In the genomic region with DNA sequence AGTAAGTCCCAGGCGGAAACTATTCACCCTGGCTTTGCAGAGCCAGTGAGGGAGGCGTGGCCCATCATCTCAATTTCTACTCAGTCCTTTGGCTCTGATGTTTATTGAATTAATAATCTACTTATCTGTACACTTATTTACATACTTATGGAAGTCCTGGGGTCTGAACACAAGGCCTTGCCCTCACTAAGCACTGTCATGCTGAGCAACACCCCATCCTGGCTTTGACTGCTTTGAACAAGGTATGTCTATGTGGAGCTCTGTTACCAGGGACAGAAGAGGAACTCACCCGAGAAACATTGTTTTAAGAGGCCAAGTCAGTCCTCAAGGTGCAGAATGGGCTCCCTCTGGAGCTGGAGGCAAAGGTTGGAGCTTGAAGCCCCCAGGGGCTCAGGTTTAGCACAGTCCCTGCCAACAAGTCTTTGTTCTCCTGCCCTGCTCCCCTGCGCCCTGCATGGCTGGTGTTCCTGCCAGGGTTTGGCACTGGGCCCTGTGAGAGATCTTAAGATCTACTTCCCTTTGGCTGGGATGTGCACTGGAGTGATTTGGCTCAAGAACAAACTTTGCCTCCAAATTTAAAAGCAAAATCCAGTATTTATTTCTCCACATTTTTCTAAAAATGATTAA, we compare ENCODE assay signal across 9 mouse cellular contexts. TPM values are rescaled to one million over a fixed set of nuclear protein-coding genes. Genes with fewer than 3 reads are reported as not detected.
DNase-seq lines count a peak whose midpoint lies in the region; ATAC-seq and TF ChIP-seq lines count a peak whose summit lies in the region.
"Had no signal": no experiment of that assay in that cellular context is flagged by ENCODE, and none has a peak within 500 bp of the region (broad histone marks: within the 10 kb centered on the region; RNA-seq: fewer than 3 reads in every experiment).

No protein-coding gene starts in this region.

- H3K4me2 ChIP-seq in embryonic facial prominence, embryonic 13.5 days, result no peak overlapping the region
- H3K4me2 ChIP-seq in midbrain, embryonic 11.5 days, result no peak overlapping the region
- H3K4me2 ChIP-seq in midbrain, embryonic 15.5 days, result no peak overlapping the region

- peaks cover 28% of the 10 kb centered on the region for H3K4me1 ChIP-seq in embryonic facial prominence, embryonic 13.5 days
- peaks cover 42% of the 10 kb centered on the region for H3K4me1 ChIP-seq in embryonic facial prominence, embryonic 10.5 days
- no peaks in the 10 kb centered on the region for H3K4me1 ChIP-seq in midbrain, embryonic 11.5 days (ENCODE audit: control insufficient read depth, insufficient read depth, low read length)
- H3K4me1 ChIP-seq in midbrain, embryonic 15.5 days, result peaks cover 3% of the 10 kb centered on the region; the same call in 1 of the 2 replicates
- peaks cover 27% of the 10 kb centered on the region for H3K4me1 ChIP-seq in small intestine, adult 2 months (ENCODE audit: control insufficient read depth, insufficient read depth, insufficient read length, low read length)
- H3K4me1 ChIP-seq: megakaryocyte, embryonic 14.5 days had no signal

- no peak for ATAC-seq in embryonic facial prominence, embryonic 13.5 days (ENCODE audit: insufficient number of reproducible peaks, insufficient read depth, low FRiP score, low TSS enrichment, low read depth)
- no peak for ATAC-seq in midbrain, embryonic 11.5 days (ENCODE audit: low FRiP score)
- ATAC-seq in midbrain, embryonic 15.5 days (replicated peaks), result no peak
- ATAC-seq in CD4-positive, CD25-positive, alpha-beta regulatory T cell, adult 4 months, result no peak

- no peak overlapping the region for H3K9ac ChIP-seq in embryonic facial prominence, embryonic 13.5 days
- H3K9ac ChIP-seq in midbrain, embryonic 11.5 days (ENCODE audit: low read length), result no peak overlapping the region
- H3K9ac ChIP-seq in midbrain, embryonic 15.5 days, result no peak overlapping the region

- no peaks in the 10 kb centered on the region for H3K27me3 ChIP-seq in embryonic facial prominence, embryonic 13.5 days
- peaks cover 8% of the 10 kb centered on the region for H3K27me3 ChIP-seq in embryonic facial prominence, embryonic 10.5 days (replicated peaks; ENCODE audit: low read depth, poor library complexity, severe bottlenecking)
- no peaks in the 10 kb centered on the region; the same call in 1 of the 2 replicates for H3K27me3 ChIP-seq in midbrain, embryonic 11.5 days (ENCODE audit: control insufficient read depth, insufficient read depth, low read length)
- no peaks in the 10 kb centered on the region; the same call in 1 of the 2 replicates for H3K27me3 ChIP-seq in midbrain, embryonic 15.5 days (replicated peaks)
- H3K27me3 ChIP-seq in small intestine, adult 2 months (ENCODE audit: control insufficient read depth, insufficient read depth, low read length), result no peaks in the 10 kb centered on the region

- H3K36me3 ChIP-seq in embryonic facial prominence, embryonic 13.5 days, result no peaks in the 10 kb centered on the region
- H3K36me3 ChIP-seq in embryonic facial prominence, embryonic 10.5 days (replicated peaks), result no peaks in the 10 kb centered on the region
- no peaks in the 10 kb centered on the region for H3K36me3 ChIP-seq in midbrain, embryonic 11.5 days (ENCODE audit: control insufficient read depth, insufficient read depth, low read length)
- H3K36me3 ChIP-seq in midbrain, embryonic 15.5 days (replicated peaks), result no peaks in the 10 kb centered on the region
- peaks cover 16% of the 10 kb centered on the region for H3K36me3 ChIP-seq in small intestine, adult 2 months (ENCODE audit: control insufficient read depth, insufficient read depth, low read length)

- H3K27ac ChIP-seq in embryonic facial prominence, embryonic 13.5 days, result peak overlapping the region; percentile 55; the same call in 1 of the 2 replicates
- no peak overlapping the region; the same call in 1 of the 2 replicates for H3K27ac ChIP-seq in embryonic facial prominence, embryonic 10.5 days (replicated peaks)
- no peak overlapping the region for H3K27ac ChIP-seq in midbrain, embryonic 11.5 days (ENCODE audit: low read depth, low read length)
- H3K27ac ChIP-seq in midbrain, embryonic 15.5 days, result no peak overlapping the region
- 0 out of 2 replicates have a peak overlapping the region, but pooled peaks have one; percentile 31 for H3K27ac ChIP-seq in small intestine, adult 2 months (ENCODE audit: insufficient read depth, low read depth, low read length)

- H3K4me3 ChIP-seq in embryonic facial prominence, embryonic 13.5 days, result no peak overlapping the region
- no peak overlapping the region for H3K4me3 ChIP-seq in embryonic facial prominence, embryonic 10.5 days
- H3K4me3 ChIP-seq in midbrain, embryonic 11.5 days (ENCODE audit: low read depth, low read length), result no peak overlapping the region
- H3K4me3 ChIP-seq in midbrain, embryonic 15.5 days, result no peak overlapping the region
- H3K4me3 ChIP-seq in small intestine, adult 2 months (ENCODE audit: low read depth, low read length), result no peak overlapping the region
- H3K4me3 ChIP-seq: megakaryocyte, embryonic 14.5 days had no signal

- no peak for TF ChIP-seq POLR2A in small intestine, adult 2 months (IDR thresholded peaks at IDR 0.05; ENCODE audit: low read depth, low read length)

- H3K9me3 ChIP-seq in embryonic facial prominence, embryonic 13.5 days, result no peaks in the 10 kb centered on the region
- no peaks in the 10 kb centered on the region for H3K9me3 ChIP-seq in embryonic facial prominence, embryonic 10.5 days
- no peaks in the 10 kb centered on the region for H3K9me3 ChIP-seq in midbrain, embryonic 11.5 days (ENCODE audit: control insufficient read depth, low read length)
- no peaks in the 10 kb centered on the region for H3K9me3 ChIP-seq in midbrain, embryonic 15.5 days
- H3K9me3 ChIP-seq: megakaryocyte, embryonic 14.5 days had no signal

- 63% methylated on average over 4 of the region's 4 CpGs for WGBS in embryonic facial prominence, embryonic 13.5 days
- WGBS in embryonic facial prominence, embryonic 10.5 days, result 66% methylated on average over 4 of the region's 4 CpGs
- 67% methylated on average over 4 of the region's 4 CpGs for WGBS in midbrain, embryonic 11.5 days
- WGBS in midbrain, embryonic 15.5 days, result 46% methylated on average over 4 of the region's 4 CpGs
- WGBS in small intestine, adult 2 months, result 26% methylated on average over 4 of the region's 4 CpGs

- no peak for DNase-seq in embryonic facial prominence, embryonic 10.5 days (ENCODE audit: low spot score)
- peak; percentile 79 for DNase-seq in midbrain, embryonic 11.5 days (ENCODE audit: low spot score, missing footprints)
- peak; percentile 86 for DNase-seq in kidney, postnatal 10 days
- no peak for DNase-seq in left cerebral cortex, adult 11 months (ENCODE audit: low spot score)

- TF ChIP-seq CTCF in small intestine, adult 2 months (IDR thresholded peaks at IDR 0.05; ENCODE audit: extremely low read depth, insufficient read length, insufficient replicate concordance, low read depth, low read length), result no peak

RNA-seq across cellular contexts. Expression of a gene that starts 13.0 kb away (rescaled TPM):
- 1.4 and 1.6 TPM in 2 replicates for polyA plus RNA-seq in embryonic facial prominence, embryonic 13.5 days (2015; fragmentation: Nextera tagmentation; extraction: Ambion mirVana)
- 0.49 and 0.64 TPM in 2 replicates for polyA plus RNA-seq in embryonic facial prominence, embryonic 10.5 days (2016; fragmentation: Nextera tagmentation; extraction: Ambion mirVana)
- polyA plus RNA-seq in midbrain, embryonic 11.5 days (2014; fragmentation: Nextera tagmentation; extraction: Ambion mirVana), result 0.50 and 0.52 TPM in 2 replicates
- polyA plus RNA-seq in midbrain, embryonic 15.5 days (2015; fragmentation: Nextera tagmentation; extraction: Ambion mirVana), result 0.84 and 1.2 TPM in 2 replicates
- 16.2 and 45.1 TPM in 2 replicates for polyA plus RNA-seq in small intestine, adult 2 months (2012; rRNA removed)
- polyA plus RNA-seq in CD4-positive, CD25-positive, alpha-beta regulatory T cell, adult 4 months (2017; shearing (Covaris generic)), result not detected

RNA-seq across cellular contexts. Expression of a gene that starts 23.8 kb away (rescaled TPM):
- 164 and 216 TPM in 2 replicates for polyA plus RNA-seq in embryonic facial prominence, embryonic 13.5 days (2015; fragmentation: Nextera tagmentation; extraction: Ambion mirVana)
- 78.9 and 82.0 TPM in 2 replicates for polyA plus RNA-seq in embryonic facial prominence, embryonic 10.5 days (2016; fragmentation: Nextera tagmentation; extraction: Ambion mirVana)
- polyA plus RNA-seq in midbrain, embryonic 11.5 days (2014; fragmentation: Nextera tagmentation; extraction: Ambion mirVana), result 107 and 110 TPM in 2 replicates
- 96.7 and 117 TPM in 2 replicates for polyA plus RNA-seq in midbrain, embryonic 15.5 days (2015; fragmentation: Nextera tagmentation; extraction: Ambion mirVana)
- polyA plus RNA-seq in small intestine, adult 2 months (2012; rRNA removed), result 332 and 352 TPM in 2 replicates
- polyA plus RNA-seq in CD4-positive, CD25-positive, alpha-beta regulatory T cell, adult 4 months (2017; shearing (Covaris generic)), result 10 to 100 TPM; 10.7 to 32.3 TPM

RNA-seq across cellular contexts. Expression of a gene that starts 58.9 kb away (rescaled TPM):
- polyA plus RNA-seq in embryonic facial prominence, embryonic 13.5 days (2015; fragmentation: Nextera tagmentation; extraction: Ambion mirVana), result 0.36 TPM in 1 of 2 replicates, not detected in the other
- 0.07 TPM in 1 of 2 replicates, not detected in the other for polyA plus RNA-seq in embryonic facial prominence, embryonic 10.5 days (2016; fragmentation: Nextera tagmentation; extraction: Ambion mirVana)
- polyA plus RNA-seq in midbrain, embryonic 11.5 days (2014; fragmentation: Nextera tagmentation; extraction: Ambion mirVana), result not detected in 2 replicates
- 0.13 TPM in 1 of 2 replicates, not detected in the other for polyA plus RNA-seq in midbrain, embryonic 15.5 days (2015; fragmentation: Nextera tagmentation; extraction: Ambion mirVana)
- polyA plus RNA-seq in small intestine, adult 2 months (2012; rRNA removed), result 0.68 and 1.2 TPM in 2 replicates
- polyA plus RNA-seq in CD4-positive, CD25-positive, alpha-beta regulatory T cell, adult 4 months (2017; shearing (Covaris generic)), result under 1 TPM in 1 of 2 experiments, not detected in 1; 0.44 TPM

Comparison
In these comparisons a context has a peak if more than half of its experiments do, and no peak if none do; other contexts are left out.
1. H3K27ac ChIP-seq: peak in embryonic facial prominence, embryonic 13.5 days (single experiment) and small intestine, adult 2 months (single experiment); none in embryonic facial prominence, embryonic 10.5 days (single experiment), midbrain, embryonic 11.5 days (single experiment) and midbrain, embryonic 15.5 days (single experiment).
2. DNase-seq: peak in midbrain, embryonic 11.5 days (single experiment) and kidney, postnatal 10 days (single experiment); none in embryonic facial prominence, embryonic 10.5 days (single experiment) and left cerebral cortex, adult 11 months (single experiment).